Mouse (Mus musculus): Measurements from ENCODE around the gene Ror1. TPM values are rescaled to one million over a fixed set of nuclear protein-coding genes. Genes with fewer than 3 reads are reported as not detected.
A peak's percentile ranks its signal among the peaks of the same experiment; 100 is the strongest.

Gene Ror1
- polyA plus RNA-seq (2014; fragmentation: Nextera tagmentation; extraction: Ambion mirVana), result 13.0 and 14.4 TPM in 2 replicates

DNA sequence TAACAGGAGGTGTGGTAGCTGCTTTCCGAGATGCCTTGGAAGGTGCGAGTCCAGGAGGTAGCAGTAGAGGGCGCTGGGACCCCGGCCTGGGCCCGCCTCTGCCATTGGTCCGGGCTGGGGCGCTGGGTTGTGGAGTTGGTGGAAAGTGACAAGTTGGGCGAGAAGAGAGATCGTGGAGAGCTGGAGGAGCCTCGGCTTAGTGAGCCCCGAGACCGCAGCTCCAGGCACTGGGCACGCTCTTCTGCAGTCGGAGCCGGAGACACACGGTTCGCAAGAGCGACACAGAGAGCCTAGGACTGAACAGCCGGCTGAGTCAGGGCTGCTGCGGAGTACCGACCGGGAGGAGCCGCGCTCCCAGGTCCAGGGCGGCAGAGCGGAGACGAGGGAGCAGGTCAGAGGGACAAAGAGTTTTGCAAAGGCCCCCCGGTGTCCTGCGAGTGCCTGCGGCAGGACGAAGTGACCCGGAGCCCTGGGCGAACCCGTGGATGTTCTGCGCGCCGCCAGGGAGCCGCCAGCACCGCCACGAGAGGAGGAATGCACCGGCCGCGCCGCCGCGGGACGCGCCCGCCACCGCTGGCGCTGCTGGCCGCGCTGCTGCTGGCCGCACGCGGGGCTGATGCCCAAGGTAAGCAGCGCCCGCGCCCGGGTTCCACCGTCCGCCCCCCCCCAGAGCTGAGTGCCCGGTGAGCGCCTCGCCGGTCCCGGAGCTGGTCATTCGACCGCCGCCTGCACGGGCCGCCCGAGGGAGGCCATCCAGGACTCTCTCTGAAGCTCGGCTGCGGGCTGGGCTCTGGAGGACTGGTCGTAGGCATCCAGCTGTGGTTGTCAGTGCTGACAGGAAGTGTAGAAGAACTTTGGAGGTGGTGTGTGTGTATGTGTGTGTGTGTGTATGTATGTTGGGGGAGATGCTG is at the start of gene Ror1:
Ror1 (plus strand) TSS at position 107 of the 911 bp plus-strand sequence.
- peak within 1 kb of the TSS; percentile 48 for H3K4me2 ChIP-seq (replicated peaks; ENCODE audit: low read depth, low read length)
- peak; percentile 89 for ATAC-seq (ENCODE audit: insufficient number of reproducible peaks, insufficient read depth, low FRiP score, low read depth)
- WGBS, result under 1% methylated on average over 73 of the region's 76 CpGs
- peak within 1 kb of the TSS; percentile 86 for H3K9ac ChIP-seq (replicated peaks; ENCODE audit: low read depth, low read length)
- H3K4me3 ChIP-seq (ENCODE audit: low read depth, low read length), result peak within 1 kb of the TSS; percentile 75
- peaks cover 7% of the 10 kb centered on the region for H3K4me1 ChIP-seq (ENCODE audit: control insufficient read depth, insufficient read depth, low read length)
- no peaks in the 10 kb centered on the region for H3K27me3 ChIP-seq (ENCODE audit: control insufficient read depth, insufficient read depth, low read length)
- peak within 1 kb of the TSS; percentile 91 for H3K27ac ChIP-seq (ENCODE audit: low read length)
- H3K36me3 ChIP-seq (ENCODE audit: control insufficient read depth, insufficient read depth, low read length), result no peaks in the 10 kb centered on the region
- H3K9me3 ChIP-seq (ENCODE audit: control insufficient read depth, low read depth, low read length), result no peaks in the 10 kb centered on the region

GRCm38 (mm10) chr4:100047066-100047465 is 48.5 kb upstream of the Ror1 start:
- no peak overlapping the region for H3K4me3 ChIP-seq (ENCODE audit: low read depth, low read length)
- no peaks in the 10 kb centered on the region for H3K27me3 ChIP-seq (ENCODE audit: control insufficient read depth, insufficient read depth, low read length)
- H3K9ac ChIP-seq (replicated peaks; ENCODE audit: low read depth, low read length), result no peak overlapping the region
- no peak overlapping the region for H3K4me2 ChIP-seq (replicated peaks; ENCODE audit: low read depth, low read length)
- no peaks in the 10 kb centered on the region for H3K36me3 ChIP-seq (ENCODE audit: control insufficient read depth, insufficient read depth, low read length)
- H3K27ac ChIP-seq (ENCODE audit: low read length), result no peak overlapping the region
- peaks cover 14% of the 10 kb centered on the region; the same call in 1 of the 2 replicates for H3K4me1 ChIP-seq (ENCODE audit: control insufficient read depth, insufficient read depth, low read length)
- H3K9me3 ChIP-seq (ENCODE audit: control insufficient read depth, low read depth, low read length), result no peaks in the 10 kb centered on the region
- WGBS, result 52% methylated on average over 6 of the region's 6 CpGs
- ATAC-seq (ENCODE audit: insufficient number of reproducible peaks, insufficient read depth, low FRiP score, low read depth), result no peak

DNA sequence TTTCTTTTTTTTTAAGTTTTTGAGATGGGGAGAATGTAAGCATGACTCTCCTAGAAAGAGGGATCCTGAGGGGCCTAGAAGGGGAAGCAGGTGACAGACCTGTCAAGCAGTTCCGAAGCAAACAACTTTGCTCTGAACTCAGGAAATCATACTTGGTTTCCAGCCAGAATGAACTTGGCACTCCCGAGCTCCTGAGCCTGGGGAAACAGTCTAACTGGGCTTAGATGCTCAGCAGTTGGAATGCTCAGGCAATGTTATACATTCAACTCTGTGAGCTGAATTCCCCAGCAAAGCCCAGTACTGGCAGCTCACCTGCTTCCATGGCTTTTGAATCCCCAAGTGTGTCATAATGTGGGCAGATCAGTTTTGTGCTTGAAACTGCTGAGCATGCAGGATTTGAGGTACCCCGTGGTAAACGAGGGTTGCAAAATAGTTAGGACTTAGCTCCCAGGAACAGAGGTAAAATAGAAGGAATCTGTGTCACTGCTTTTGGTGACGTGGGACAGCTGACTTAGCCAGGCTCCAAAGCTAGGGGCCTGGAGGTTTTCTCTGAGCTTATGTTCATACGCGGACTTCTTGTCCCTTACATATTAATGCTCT is 47.1 kb upstream of the Ror1 start:
- ATAC-seq (ENCODE audit: insufficient number of reproducible peaks, insufficient read depth, low FRiP score, low read depth), result no peak
- H3K36me3 ChIP-seq (ENCODE audit: control insufficient read depth, insufficient read depth, low read length), result no peaks in the 10 kb centered on the region

DNA sequence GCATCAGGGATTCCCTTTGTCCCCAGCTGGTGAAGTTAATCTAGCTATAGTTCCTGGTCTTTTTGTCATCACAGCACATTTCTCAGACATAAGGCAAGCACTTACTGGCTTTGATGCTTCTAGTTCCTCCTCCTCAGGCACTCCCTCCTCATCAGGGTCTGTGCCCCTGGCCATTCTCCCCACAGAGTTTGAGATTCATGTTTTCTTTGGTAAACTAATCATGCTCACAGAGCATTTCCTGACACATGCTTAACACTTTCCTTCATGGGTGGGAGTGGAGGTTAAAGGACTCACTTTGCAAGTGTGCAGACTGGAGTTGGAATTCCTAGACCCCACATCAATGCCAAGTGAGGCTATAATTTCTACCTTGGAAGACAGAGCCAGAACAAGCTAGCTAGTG is 43.8 kb upstream of the Ror1 start:
- Histone ChIP-seq H3K27me3 (ENCODE audit: control insufficient read depth, insufficient read depth, low read length) (no peaks in the 10 kb centered on the region), H3K4me2 (replicated peaks; ENCODE audit: low read depth, low read length) (no peak overlapping the region), H3K9me3 (ENCODE audit: control insufficient read depth, low read depth, low read length) (no peaks in the 10 kb centered on the region), H3K4me1 (ENCODE audit: control insufficient read depth, insufficient read depth, low read length) (peaks cover 7% of the 10 kb centered on the region; the same call in 1 of the 2 replicates), H3K36me3 (ENCODE audit: control insufficient read depth, insufficient read depth, low read length) (no peaks in the 10 kb centered on the region), H3K4me3 (ENCODE audit: low read depth, low read length) (no peak overlapping the region), H3K27ac (ENCODE audit: low read length) (no peak overlapping the region), H3K9ac (replicated peaks; ENCODE audit: low read depth, low read length) (no peak overlapping the region)
- ATAC-seq (ENCODE audit: insufficient number of reproducible peaks, insufficient read depth, low FRiP score, low read depth), result no peak

More for the DNA sequence above, 47.1 kb upstream of the Ror1 start:
- Histone ChIP-seq H3K9ac (replicated peaks; ENCODE audit: low read depth, low read length) (no peak overlapping the region), H3K4me3 (ENCODE audit: low read depth, low read length) (no peak overlapping the region), H3K9me3 (ENCODE audit: control insufficient read depth, low read depth, low read length) (no peaks in the 10 kb centered on the region), H3K27ac (ENCODE audit: low read length) (peak overlapping the region; percentile 52; the same call in 1 of the 2 replicates), H3K4me1 (ENCODE audit: control insufficient read depth, insufficient read depth, low read length) (peaks cover 14% of the 10 kb centered on the region; the same call in 1 of the 2 replicates), H3K27me3 (ENCODE audit: control insufficient read depth, insufficient read depth, low read length) (no peaks in the 10 kb centered on the region), H3K4me2 (replicated peaks; ENCODE audit: low read depth, low read length) (no peak overlapping the region)
- WGBS, result 40% methylated on average over 7 of the region's 7 CpGs

DNA sequence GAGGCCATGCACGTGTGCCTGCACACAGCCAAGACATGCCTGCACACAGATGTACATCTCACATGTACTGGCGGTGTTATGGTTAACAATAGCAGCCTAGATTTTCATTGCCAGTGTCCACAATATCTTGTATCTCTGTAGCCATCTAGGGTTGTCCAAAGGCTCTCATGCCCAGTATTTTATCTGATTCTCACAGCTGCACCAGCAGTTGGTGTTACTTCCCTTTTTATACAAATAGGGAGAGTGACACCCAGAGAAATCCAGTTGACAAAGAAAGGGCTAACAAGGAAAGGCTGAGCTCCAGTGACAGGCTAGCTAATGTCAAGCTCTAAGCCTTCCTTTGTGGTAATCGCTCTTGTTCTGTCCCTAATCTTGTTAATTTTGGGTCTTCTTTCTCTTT is 43.3 kb upstream of the Ror1 start:
- Histone ChIP-seq H3K4me3 (ENCODE audit: low read depth, low read length) (no peak overlapping the region), H3K36me3 (ENCODE audit: control insufficient read depth, insufficient read depth, low read length) (no peaks in the 10 kb centered on the region), H3K9ac (replicated peaks; ENCODE audit: low read depth, low read length) (no peak overlapping the region), H3K4me2 (replicated peaks; ENCODE audit: low read depth, low read length) (no peak overlapping the region), H3K4me1 (ENCODE audit: control insufficient read depth, insufficient read depth, low read length) (peaks cover 7% of the 10 kb centered on the region; the same call in 1 of the 2 replicates), H3K27me3 (ENCODE audit: control insufficient read depth, insufficient read depth, low read length) (no peaks in the 10 kb centered on the region), H3K9me3 (ENCODE audit: control insufficient read depth, low read depth, low read length) (no peaks in the 10 kb centered on the region), H3K27ac (ENCODE audit: low read length) (no peak overlapping the region)
- WGBS, result 68% methylated on average over 3 of the region's 3 CpGs
- ATAC-seq (ENCODE audit: insufficient number of reproducible peaks, insufficient read depth, low FRiP score, low read depth), result no peak

DNA sequence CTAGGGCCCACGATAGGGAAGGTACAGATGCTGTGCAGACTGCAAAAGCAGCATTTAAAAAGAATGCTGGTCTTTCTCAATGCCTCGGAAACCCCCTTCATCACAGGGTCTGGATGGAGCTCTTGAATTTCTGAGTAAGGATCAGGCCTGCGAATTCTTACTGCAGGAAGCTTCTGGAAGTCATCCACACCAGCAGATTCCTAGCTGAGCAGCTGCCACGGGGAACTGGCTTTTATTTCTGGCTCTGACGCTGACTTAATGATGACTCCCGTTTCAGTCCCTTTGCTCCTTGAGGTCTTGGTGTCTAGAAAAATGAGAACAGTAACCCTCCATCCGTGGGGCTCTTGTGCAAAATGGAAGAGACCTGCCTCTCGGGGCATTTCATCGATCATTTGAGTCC is 39.5 kb upstream of the Ror1 start:
- Histone ChIP-seq H3K4me2 (replicated peaks; ENCODE audit: low read depth, low read length) (no peak overlapping the region), H3K4me3 (ENCODE audit: low read depth, low read length) (no peak overlapping the region), H3K36me3 (ENCODE audit: control insufficient read depth, insufficient read depth, low read length) (no peaks in the 10 kb centered on the region), H3K27me3 (ENCODE audit: control insufficient read depth, insufficient read depth, low read length) (no peaks in the 10 kb centered on the region), H3K27ac (ENCODE audit: low read length) (no peak overlapping the region), H3K9ac (replicated peaks; ENCODE audit: low read depth, low read length) (no peak overlapping the region), H3K9me3 (ENCODE audit: control insufficient read depth, low read depth, low read length) (no peaks in the 10 kb centered on the region), H3K4me1 (ENCODE audit: control insufficient read depth, insufficient read depth, low read length) (no peaks in the 10 kb centered on the region)
- WGBS, result 45% methylated on average over 9 of the region's 9 CpGs
- no peak for ATAC-seq (ENCODE audit: insufficient number of reproducible peaks, insufficient read depth, low FRiP score, low read depth)

- H3K9me3 ChIP-seq (ENCODE audit: control insufficient read depth, low read depth, low read length), result no peaks in the 10 kb centered on the region
- 0 out of 2 replicates have a peak, but pooled peaks cover 2% of the 10 kb centered on the region for H3K4me1 ChIP-seq (ENCODE audit: control insufficient read depth, insufficient read depth, low read length)
- no peaks in the 10 kb centered on the region for H3K36me3 ChIP-seq (ENCODE audit: control insufficient read depth, insufficient read depth, low read length)
- H3K27me3 ChIP-seq (ENCODE audit: control insufficient read depth, insufficient read depth, low read length), result no peaks in the 10 kb centered on the region
- no peak overlapping the region for H3K4me2 ChIP-seq (replicated peaks; ENCODE audit: low read depth, low read length)
- no peak overlapping the region for H3K27ac ChIP-seq (ENCODE audit: low read length)
- H3K9ac ChIP-seq (replicated peaks; ENCODE audit: low read depth, low read length), result no peak overlapping the region
- 80% methylated on average over 4 of the region's 4 CpGs for WGBS
- H3K4me3 ChIP-seq (ENCODE audit: low read depth, low read length), result no peak overlapping the region
- ATAC-seq (ENCODE audit: insufficient number of reproducible peaks, insufficient read depth, low FRiP score, low read depth), result no peak
Measured at GRCm38 (mm10) chr4:100056446-100056845, 39.1 kb upstream of the Ror1 start.

DNA sequence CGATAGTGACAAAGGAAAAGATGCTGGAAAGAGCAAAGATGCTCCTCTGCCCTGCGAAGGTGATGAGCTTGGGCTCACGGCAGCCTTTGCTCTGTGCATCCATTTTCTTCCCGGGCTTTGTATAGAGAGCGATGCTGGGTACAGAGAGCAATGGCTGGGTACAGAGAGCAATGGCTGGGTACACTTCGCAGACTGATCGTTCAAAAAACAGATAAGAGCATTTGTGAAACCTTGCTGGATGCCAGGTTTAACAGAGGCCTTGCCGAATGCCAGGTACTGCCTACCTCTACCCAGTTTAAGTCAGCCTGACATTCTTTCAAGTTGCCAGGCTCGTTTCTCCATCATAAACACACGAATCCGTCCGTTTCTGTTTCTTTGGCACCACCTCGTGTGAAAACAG is 38.2 kb upstream of the Ror1 start:
- H3K27ac ChIP-seq (ENCODE audit: low read length), result no peak overlapping the region
- H3K9me3 ChIP-seq (ENCODE audit: control insufficient read depth, low read depth, low read length), result no peaks in the 10 kb centered on the region
- H3K27me3 ChIP-seq (ENCODE audit: control insufficient read depth, insufficient read depth, low read length), result no peaks in the 10 kb centered on the region
- no peak overlapping the region for H3K4me3 ChIP-seq (ENCODE audit: low read depth, low read length)
- H3K4me1 ChIP-seq (ENCODE audit: control insufficient read depth, insufficient read depth, low read length), result 0 out of 2 replicates have a peak, but pooled peaks cover 3% of the 10 kb centered on the region
- ATAC-seq (ENCODE audit: insufficient number of reproducible peaks, insufficient read depth, low FRiP score, low read depth), result no peak
- 87% methylated on average over 13 of the region's 13 CpGs for WGBS
- H3K9ac ChIP-seq (replicated peaks; ENCODE audit: low read depth, low read length), result no peak overlapping the region; the same call in 1 of the 2 replicates
- no peak overlapping the region for H3K4me2 ChIP-seq (replicated peaks; ENCODE audit: low read depth, low read length)
- H3K36me3 ChIP-seq (ENCODE audit: control insufficient read depth, insufficient read depth, low read length), result no peaks in the 10 kb centered on the region

Data from stomach, embryonic 14.5 days (tissue).